Mouse (Mus musculus) intestine, postnatal 0 days (tissue): ENCODE measurements around the gene Alox12. TPM values are rescaled to one million over a fixed set of nuclear protein-coding genes. Genes with fewer than 3 reads are reported as not detected.

Experiments
- ATAC-seq: fragments of 200-750 bp; cut with Nextera tagmentation; 2 replicates; pipeline ENCODE4 v1.8.0; 2017; ENCODE audit warnings: mild to moderate bottlenecking, moderate TSS enrichment, moderate library complexity
- H3K27ac ChIP-seq: fragments of 300-500 bp; sonication (generic); 2 replicates; pipeline ENCODE4 v1.5.1; 2014; ENCODE audit warnings: mild to moderate bottlenecking, low read depth, low read length, moderate library complexity
- H3K27me3 ChIP-seq: fragments of 300-500 bp; sonication (generic); replicated peaks from 2 replicates; pipeline ENCODE4 v1.6.1; 2014; ENCODE audit warnings: low read length, mixed read lengths; ENCODE audit not compliant: control insufficient read depth, insufficient read depth
- H3K36me3 ChIP-seq: fragments of 300-500 bp; sonication (generic); 2 replicates; pipeline ENCODE4 v1.6.1; 2014; ENCODE audit warnings: mild to moderate bottlenecking, moderate library complexity; ENCODE audit not compliant: control insufficient read depth, insufficient read depth
- H3K4me1 ChIP-seq: fragments of 300-500 bp; sonication (generic); replicated peaks from 2 replicates; pipeline ENCODE4 v1.6.1; 2014; ENCODE audit warnings: antibody characterized with exemption, low read length, mixed read lengths; ENCODE audit not compliant: control insufficient read depth, insufficient read depth
- H3K4me2 ChIP-seq: fragments of 300-500 bp; sonication (generic); replicated peaks from 2 replicates; pipeline ENCODE4 v1.6.1; 2014; ENCODE audit warnings: low read depth, mild to moderate bottlenecking, moderate library complexity
- H3K4me3 ChIP-seq: fragments of 300-500 bp; sonication (generic); 2 replicates; pipeline ENCODE4 v1.5.1; 2014; ENCODE audit warnings: low read depth, low read length
- H3K9ac ChIP-seq: fragments of 300-500 bp; sonication (generic); 2 replicates; pipeline ENCODE4 v1.6.1; 2014; ENCODE audit warnings: mild to moderate bottlenecking, low read depth, low read length
- H3K9me3 ChIP-seq: fragments of 300-500 bp; sonication (generic); 2 replicates; pipeline ENCODE4 v1.6.1; 2016; ENCODE audit warnings: mixed run types; ENCODE audit not compliant: control insufficient read depth
- CTCF ChIP-seq: sonication (generic); IDR thresholded peaks from 2 replicates; pipeline ENCODE4 v1.5.1; 2016; ENCODE audit warnings: low read depth, mild to moderate bottlenecking, control low read depth, antibody characterized with exemption, moderate library complexity
- WGBS: fragments of 180-500 bp; shearing (Covaris S2); extraction: QIAGEN DNeasy Blood & Tissue Kit; methylation state at CpG from one replicate; pipeline ENCODE4 v1.1.7; 2014; 5-methylcytosine and 5-hydroxymethylcytosine counted together
- polyA plus RNA-seq: library from polyadenylated mRNA; unstranded; fragments of >200 nt; fragmentation: Nextera tagmentation; extraction: Ambion mirVana; gene quantifications from 2 replicates; pipeline ENCODE4 v1.2.1, GENCODE M21; 2015

Gene Alox12
- polyA plus RNA-seq, 1 experiment from 2014 or later: 0.68 TPM

GRCm38 (mm10) chr11:70289236-70289635 is 34.1 kb upstream of the Alox12 start:
- Histone ChIP-seq H3K9me3 (no peaks in the 10 kb centered on the region), H3K36me3 (no peaks in the 10 kb centered on the region), H3K9ac (no peak overlapping the region), H3K27me3 (no peaks in the 10 kb centered on the region), H3K4me2 (no peak overlapping the region), H3K4me1 (no peaks in the 10 kb centered on the region), H3K4me3 (no peak overlapping the region), H3K27ac (no peak overlapping the region)
- no peak for TF ChIP-seq CTCF
- ATAC-seq: no peak
- 42% methylated on average over 6 of the region's 6 CpGs for WGBS

GRCm38 (mm10) chr11:70288102-70288501 is 32.9 kb upstream of the Alox12 start:
- Histone ChIP-seq H3K27me3 (no peaks in the 10 kb centered on the region), H3K36me3 (no peaks in the 10 kb centered on the region), H3K27ac (no peak overlapping the region), H3K4me2 (no peak overlapping the region), H3K9ac (no peak overlapping the region), H3K4me1 (no peaks in the 10 kb centered on the region), H3K4me3 (no peak overlapping the region), H3K9me3 (no peaks in the 10 kb centered on the region)
- WGBS: 72% methylated on average over 10 of the region's 10 CpGs
- TF ChIP-seq CTCF: no peak
- ATAC-seq: no peak

- no peak overlapping the region for H3K9ac ChIP-seq
- no peaks in the 10 kb centered on the region for H3K9me3 ChIP-seq
- no peak overlapping the region for H3K4me3 ChIP-seq
- H3K27ac ChIP-seq: no peak overlapping the region
- H3K4me2 ChIP-seq: no peak overlapping the region
- no peaks in the 10 kb centered on the region for H3K4me1 ChIP-seq
- H3K27me3 ChIP-seq: no peaks in the 10 kb centered on the region
- H3K36me3 ChIP-seq: no peaks in the 10 kb centered on the region
- WGBS: 69% methylated on average over 5 of the region's 5 CpGs
- no peak for TF ChIP-seq CTCF
- ATAC-seq: no peak
Observed at GRCm38 (mm10) chr11:70285686-70286085, 30.5 kb upstream of the Alox12 start.

GRCm38 (mm10) chr11:70284757-70285156 is 29.6 kb upstream of the Alox12 start:
- no peaks in the 10 kb centered on the region for H3K36me3 ChIP-seq
- H3K9ac ChIP-seq: no peak overlapping the region
- H3K27me3 ChIP-seq: no peaks in the 10 kb centered on the region
- no peak overlapping the region for H3K4me2 ChIP-seq
- no peak overlapping the region for H3K4me3 ChIP-seq
- H3K27ac ChIP-seq: no peak overlapping the region
- no peak for TF ChIP-seq CTCF
- 51% methylated on average over 3 of the region's 3 CpGs for WGBS
- no peaks in the 10 kb centered on the region for H3K9me3 ChIP-seq
- H3K4me1 ChIP-seq: no peaks in the 10 kb centered on the region
- ATAC-seq: 0 out of 2 replicates have a peak, but pooled peaks have one; percentile 31

- H3K4me3 ChIP-seq: no peak overlapping the region
- no peaks in the 10 kb centered on the region for H3K4me1 ChIP-seq
- no peaks in the 10 kb centered on the region for H3K27me3 ChIP-seq
- no peaks in the 10 kb centered on the region for H3K9me3 ChIP-seq
- ATAC-seq: no peak
- H3K9ac ChIP-seq: no peak overlapping the region
- no peak overlapping the region for H3K27ac ChIP-seq
- no peak overlapping the region for H3K4me2 ChIP-seq
- no peaks in the 10 kb centered on the region for H3K36me3 ChIP-seq
- no peak for TF ChIP-seq CTCF
- WGBS: 65% methylated on average over 4 of the region's 4 CpGs
Observed at GRCm38 (mm10) chr11:70283666-70284065, 28.5 kb upstream of the Alox12 start.

GRCm38 (mm10) chr11:70280441-70280840 is 25.3 kb upstream of the Alox12 start:
- Histone ChIP-seq H3K4me1 (no peaks in the 10 kb centered on the region), H3K9ac (no peak overlapping the region), H3K4me3 (no peak overlapping the region), H3K4me2 (no peak overlapping the region), H3K36me3 (no peaks in the 10 kb centered on the region), H3K9me3 (no peaks in the 10 kb centered on the region), H3K27ac (no peak overlapping the region), H3K27me3 (no peaks in the 10 kb centered on the region)
- no peak for ATAC-seq
- 61% methylated on average over 3 of the region's 3 CpGs for WGBS
- no peak for TF ChIP-seq CTCF

- no peak overlapping the region for H3K9ac ChIP-seq
- no peak for TF ChIP-seq CTCF
- ATAC-seq: no peak
- H3K27me3 ChIP-seq: no peaks in the 10 kb centered on the region
- H3K4me1 ChIP-seq: no peaks in the 10 kb centered on the region
- no peak overlapping the region for H3K4me2 ChIP-seq
- 90% methylated on average over 3 of the region's 3 CpGs for WGBS
- H3K36me3 ChIP-seq: no peaks in the 10 kb centered on the region
- no peaks in the 10 kb centered on the region for H3K9me3 ChIP-seq
- no peak overlapping the region for H3K4me3 ChIP-seq
- H3K27ac ChIP-seq: no peak overlapping the region
Observed at GRCm38 (mm10) chr11:70278961-70279360, 23.8 kb upstream of the Alox12 start.
